Mouse (Mus musculus) c-Kit-positive CD71-negative TER-119-negative erythroid progenitor cells, embryonic 14.5 days (primary cell): Measurements from ENCODE around the gene Slc7a5.
A peak's percentile ranks its signal among the peaks of the same experiment; 100 is the strongest.

ENCODE experiments used
- DNase-seq: peaks from one replicate; pipeline ENCODE4 v3.0.0-alpha.2; 2013; ENCODE audit warnings: low read depth

The Slc7a5 gene

DNA sequence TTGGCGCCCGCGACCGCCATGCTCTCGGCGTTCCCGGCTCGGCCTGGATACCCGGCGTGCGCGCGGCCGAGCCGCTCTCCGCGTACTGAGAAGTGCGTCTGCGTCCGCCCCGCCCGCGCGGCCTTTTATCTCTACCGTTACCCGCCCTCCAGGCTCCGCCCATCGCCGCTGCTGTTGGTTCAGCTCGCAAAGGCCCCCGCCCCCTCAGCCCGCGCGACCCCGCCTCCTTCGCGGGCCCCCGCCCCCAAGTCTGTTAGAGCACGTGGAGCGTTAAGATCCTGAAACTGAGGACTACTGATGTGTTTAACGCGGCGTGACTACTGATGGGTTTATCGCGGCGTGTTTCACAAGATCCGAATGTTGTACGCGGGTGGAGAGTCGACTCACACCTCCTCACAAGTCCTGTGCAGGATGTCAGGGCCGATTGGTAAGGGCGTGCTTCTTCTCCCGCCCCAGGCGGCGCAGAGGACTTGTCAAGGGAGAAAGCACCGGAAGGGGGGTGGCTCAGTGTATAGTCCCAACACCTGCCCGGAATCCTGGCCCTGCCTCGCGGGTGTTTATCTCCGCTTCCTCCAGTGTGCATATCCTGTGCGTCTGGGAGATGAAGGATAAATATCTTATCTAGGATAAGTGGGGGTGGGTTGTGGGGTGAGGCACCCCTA lies at the start of gene Slc7a5:
Slc7a5 (minus strand) TSS at position 108 of the 662 bp plus-strand sequence.
- DNase-seq, result peak; percentile 92

DNA sequence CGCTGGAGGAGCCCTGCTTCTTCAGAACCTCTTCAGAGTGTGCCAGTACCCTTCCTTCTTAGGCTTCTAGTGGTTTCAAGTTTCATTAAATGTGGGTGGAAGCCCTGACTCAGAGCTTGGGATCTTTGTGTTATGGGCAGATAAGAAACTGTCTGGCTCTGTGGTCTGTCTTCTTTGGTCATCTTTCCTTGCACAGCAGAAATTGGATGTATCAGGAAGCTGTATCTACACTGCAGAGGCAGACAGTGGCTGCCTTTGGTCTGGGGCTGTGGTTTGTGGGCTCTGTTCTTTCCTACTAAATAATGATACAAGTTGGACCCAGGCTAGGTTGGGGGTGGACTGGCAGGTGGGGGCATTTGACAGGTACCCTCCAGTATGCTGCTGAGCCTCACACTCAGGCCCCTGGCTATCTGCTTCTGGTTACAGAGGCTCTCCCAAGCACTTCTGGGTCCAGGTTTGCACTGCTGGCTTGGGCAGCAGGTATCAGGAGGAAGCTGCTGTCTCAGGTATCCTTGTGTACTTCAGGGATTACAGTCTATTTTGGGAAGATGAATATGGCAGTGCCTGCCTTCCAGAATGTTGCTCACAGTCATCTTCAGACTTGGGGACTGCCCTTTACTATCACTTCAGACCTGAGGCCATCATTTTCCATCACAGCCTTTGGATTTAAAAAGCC lies 48.5 kb upstream of the Slc7a5 start:
- peak; percentile 60 for DNase-seq

DNA sequence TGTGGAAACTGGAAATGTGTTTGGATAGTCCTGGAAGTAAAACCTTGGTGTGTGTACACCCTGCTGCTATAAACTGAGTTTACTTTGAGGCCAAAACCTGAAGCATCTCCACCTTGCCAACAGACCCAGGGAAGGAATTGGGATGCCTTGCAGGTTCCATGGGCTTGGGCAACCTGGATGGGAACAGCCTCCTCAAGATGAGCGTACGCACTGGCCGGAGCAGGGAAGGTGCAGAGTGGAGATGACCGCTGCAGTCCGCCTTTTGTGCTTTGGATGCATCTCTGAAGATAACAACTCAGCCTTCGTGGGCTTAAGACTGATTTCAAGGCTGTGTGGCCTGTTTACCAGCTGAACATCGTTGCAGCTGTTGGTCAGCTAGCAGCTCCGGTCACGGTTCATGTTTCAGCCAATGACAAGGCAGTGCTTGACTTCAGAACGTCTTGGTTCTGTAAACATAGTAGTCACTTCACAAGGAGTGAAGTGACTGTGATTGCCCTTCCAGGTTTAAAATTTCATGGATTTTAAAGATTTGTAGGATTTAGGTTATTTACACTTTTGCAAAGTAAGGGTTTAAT lies 47.6 kb upstream of the Slc7a5 start:
- no peak for DNase-seq

DNA sequence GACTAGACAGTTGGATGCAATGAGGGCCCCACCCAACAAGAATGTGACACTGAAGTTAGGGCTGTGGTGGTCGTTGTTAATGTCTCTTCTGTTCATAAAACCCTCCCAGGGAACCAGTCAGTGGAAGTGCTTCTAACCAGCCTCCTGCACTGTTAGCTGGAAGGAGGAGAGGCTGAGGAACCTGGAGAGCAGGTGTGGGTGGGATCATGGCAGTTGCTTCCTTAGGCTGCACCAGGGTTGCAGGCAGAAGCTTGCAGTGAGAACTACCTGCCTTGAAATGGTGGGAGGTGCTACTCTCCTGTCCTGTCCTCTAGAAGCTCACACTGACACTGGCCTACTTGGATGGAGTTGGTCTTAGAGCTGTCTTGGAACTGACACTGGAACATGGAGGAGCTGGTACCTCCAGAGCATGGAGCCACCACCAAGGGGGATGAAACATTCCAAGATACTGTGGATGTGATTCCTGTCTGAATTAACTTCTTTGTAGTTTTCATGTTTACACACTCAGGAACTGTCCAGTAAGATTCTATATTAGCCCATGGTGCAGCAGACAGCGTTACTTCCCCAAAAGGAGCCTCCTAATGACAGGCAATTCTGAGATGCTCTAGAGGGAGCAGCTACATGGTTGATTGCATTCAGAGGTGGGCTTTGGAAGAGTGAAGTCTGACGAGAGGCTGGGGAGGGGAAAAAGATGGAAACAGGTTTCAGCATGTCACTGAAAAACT lies 46.5 kb upstream of the Slc7a5 start:
- DNase-seq, result no peak

DNA sequence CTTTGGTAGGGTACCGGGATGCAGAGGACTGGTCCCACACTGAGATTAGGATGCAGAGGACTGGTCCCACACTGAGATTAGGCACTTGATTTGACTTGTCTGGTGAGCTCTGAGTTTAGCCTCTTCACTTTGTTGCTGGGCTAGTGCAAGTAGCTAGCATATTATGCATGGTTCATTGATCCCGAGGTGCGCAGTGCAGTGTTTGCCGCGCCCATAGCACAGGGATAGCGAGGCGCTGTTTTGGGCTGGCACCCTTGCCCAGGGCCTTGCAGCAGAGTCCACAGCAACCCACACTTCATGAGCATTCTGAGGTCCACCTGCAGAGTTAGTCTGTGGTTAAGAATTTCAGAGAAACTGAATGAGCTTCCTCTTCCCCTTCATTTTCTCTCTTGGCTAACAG lies 45.3 kb upstream of the Slc7a5 start:
- DNase-seq, result no peak

DNA sequence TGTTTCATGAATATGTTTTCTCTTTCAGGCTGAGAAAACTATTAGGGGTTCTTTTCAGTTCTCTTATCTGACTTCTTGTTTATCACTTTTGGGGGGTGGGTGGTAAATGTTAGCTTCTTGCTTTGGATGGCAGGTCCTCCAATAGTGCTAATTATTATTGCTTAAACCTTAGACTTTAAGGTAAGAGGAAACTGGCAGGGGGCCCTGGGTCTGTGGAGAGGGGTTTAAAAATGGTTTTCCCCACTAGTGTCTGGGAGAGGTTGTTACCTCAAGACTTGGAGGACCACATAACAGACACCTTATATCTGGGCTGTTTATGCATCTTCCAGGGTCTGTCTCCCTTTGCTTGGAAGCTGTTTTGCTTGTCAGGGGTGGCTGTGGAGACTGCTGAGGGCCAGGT lies 44.6 kb upstream of the Slc7a5 start:
- DNase-seq, result no peak

DNA sequence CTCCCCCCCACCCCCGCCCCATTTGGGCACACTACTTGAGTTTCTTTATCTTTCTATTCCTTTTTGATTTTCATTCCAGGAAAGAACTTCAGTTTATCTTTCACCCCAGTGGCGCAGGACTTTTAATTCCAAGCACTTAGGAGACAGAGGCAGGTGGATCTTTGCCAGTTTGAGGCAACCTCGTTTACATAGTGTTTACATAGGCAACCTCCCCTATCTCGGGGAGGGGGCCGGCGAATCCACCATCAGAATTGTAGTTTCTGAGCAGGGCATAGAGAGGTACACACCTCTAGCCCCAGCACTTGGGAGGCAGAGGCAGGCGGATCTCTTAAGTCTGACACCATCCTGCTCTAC lies 44.1 kb upstream of the Slc7a5 start:
- DNase-seq, result no peak

DNA sequence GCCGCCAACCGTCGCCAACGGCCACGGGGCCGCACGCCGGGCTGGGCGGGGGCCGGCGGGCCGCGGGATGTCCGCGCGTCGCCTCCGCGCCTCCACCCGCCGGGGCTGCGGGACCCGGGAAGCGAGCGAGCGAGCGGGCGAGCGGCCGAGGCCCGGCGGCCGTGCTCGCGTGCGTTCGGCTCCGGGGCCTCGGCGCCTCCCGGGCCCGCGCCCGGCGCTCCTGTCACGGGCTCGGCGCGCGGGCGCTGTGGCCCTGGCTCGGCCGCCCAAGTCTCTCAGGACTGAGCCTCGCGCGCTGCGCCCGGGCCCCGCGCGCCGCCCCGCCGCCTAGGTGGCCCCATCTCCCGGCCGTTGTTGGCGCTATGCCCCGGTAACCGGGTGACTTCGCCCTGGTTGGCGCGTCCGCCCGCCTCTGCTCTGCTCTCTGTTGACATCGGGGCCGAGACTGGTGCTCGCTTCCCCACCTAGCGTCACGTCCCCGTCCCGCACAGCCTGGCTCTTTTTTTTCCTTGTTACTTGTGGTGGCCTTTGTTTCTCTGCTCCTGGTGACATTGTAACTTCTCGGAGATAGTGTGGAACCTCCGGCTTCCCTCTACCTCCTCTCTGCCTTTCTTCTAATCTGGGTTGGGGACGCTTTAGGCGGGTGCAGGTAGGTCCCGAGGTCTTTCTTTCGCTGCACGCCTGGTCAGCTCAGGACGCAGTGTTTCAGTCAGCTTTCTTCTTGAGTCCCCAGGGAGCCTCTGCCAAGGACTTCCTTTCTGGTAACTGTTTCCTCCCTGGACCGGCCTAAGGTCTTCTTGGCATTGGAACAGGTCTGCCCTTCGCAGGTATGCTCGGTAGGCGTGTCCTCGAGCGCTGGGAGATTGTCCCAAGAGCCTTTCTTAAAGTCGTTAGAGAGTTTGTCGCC lies 43.5 kb upstream of the Slc7a5 start:
- DNase-seq, result no peak

DNA sequence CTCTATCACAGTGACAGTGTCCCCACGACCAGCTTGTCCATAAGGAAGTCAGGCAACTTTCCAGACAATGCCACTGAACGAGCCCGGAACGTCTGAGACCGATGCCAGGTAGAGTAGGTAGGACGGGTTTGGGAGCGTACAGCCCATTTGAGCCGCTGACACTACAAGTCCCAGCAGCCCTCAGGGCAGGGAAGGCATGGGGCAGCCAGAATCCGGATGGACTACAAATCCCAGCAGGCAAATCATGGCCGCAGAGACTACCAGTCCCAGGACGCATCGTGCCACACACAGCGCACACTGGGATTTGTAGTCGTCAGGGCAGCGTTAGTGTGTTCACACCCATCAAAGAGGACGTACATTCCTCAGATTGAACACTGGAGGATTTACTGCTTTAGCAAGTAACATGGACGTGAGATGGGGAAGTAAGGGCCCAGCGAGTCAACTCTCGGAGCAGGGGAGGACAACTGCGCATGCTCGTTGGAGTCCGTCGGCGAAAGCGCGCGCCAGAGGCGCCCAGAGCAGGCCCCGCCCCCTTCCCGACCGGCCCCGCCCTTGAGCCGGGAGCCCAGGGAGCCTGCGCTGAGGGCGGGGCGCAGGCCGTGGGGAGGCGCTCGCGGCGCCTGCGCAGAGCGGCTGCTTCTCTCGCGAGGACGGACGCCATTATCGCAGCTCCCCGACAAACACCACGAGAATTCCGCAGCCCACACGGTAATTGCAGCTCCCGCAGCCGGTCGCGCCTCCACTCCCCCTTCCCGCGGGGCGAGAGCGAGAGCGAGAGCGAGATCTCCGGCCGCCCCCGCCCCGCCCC lies 42.7 kb upstream of the Slc7a5 start:
- peak; percentile 96 for DNase-seq

DNA sequence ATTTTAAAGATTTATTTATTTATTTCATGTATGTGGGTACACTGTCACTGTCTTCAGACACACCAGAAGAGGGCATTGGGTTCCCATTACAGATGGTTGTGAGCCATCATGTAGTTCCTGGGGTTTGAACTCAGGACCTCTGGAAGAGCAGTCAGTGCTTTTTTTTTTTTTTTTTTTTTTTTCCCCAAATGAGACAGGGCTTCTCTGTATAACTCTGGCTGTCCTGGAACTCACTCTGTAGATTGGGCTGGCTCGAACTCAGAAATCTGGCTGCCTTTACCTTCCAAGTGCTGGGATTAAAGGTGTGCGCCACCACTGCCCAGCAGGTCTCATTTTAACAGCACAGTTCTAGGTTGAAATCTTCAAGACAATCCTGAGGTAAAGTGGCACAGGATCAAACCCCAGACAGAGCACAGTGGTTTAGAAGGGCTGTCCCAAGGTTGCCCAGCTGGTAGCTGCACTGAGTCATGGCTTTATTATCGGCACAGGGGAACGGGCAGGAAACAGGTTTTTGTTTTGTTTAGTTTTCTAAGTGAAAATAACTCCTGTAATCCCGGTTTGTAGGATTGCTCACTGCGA lies 41.8 kb upstream of the Slc7a5 start, which contains the start of gene Banp:
Banp (plus strand) TSS at position 529 of the 579 bp plus-strand sequence.
- DNase-seq, result no peak

DNA sequence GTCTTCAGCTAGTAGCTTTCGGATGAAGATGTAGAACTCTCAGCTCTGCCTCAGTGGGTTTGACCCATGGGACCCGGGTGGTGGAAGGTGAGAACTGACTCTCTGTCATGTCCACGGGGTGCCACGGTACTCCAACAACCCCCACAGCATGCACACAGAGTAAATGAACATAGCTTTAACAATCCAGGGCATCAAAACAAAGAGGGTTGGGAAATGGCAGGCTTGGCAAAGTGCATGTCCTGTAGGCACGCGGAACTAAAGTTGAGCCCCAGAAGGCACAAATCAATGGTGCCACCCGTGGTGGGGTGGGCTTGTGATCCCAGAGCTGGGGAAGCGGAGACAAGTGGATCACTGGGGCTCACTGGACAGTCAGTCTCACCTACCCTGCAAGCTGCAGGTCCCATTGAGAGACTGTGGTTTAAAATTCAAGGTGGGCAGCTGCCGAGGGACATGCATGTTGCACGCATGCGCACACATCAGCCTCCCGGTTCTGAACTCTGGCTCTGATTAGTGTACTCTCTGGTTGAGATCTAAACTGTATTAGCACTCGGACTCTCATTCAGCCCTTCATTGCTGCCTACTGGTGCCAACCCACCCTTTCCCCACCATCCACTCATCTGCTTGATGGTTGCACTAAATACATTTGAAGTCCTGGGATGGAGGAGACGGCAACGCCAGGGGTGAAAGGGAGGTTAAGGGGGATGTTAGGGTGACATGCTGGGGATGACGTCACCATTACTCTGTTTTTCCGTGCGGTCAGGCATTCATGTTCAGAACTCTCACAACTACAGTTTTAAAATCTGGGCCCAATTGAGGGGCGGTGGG lies 41.0 kb upstream of the Slc7a5 start:
- DNase-seq, result no peak

DNA sequence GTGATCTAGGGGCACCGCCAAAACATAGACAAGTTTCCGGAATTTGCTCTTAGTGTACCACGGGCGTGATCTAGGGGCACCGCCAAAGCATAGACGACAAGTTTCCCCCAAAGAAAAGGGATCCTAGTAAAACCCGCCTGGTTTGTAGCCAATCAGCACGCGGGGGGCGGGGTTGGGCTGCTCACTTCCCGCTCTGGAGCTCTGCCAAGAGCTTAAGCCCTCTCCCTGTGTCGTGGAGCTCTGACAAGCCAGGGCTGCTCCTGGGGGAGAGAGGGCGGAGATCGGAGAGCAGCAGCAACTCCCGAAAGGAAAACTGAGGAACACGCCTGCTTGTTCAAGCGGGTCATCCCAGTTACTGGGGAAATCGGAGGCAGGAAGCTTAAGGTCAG lies 40.3 kb upstream of the Slc7a5 start:
- DNase-seq, result peak; percentile 92

DNA sequence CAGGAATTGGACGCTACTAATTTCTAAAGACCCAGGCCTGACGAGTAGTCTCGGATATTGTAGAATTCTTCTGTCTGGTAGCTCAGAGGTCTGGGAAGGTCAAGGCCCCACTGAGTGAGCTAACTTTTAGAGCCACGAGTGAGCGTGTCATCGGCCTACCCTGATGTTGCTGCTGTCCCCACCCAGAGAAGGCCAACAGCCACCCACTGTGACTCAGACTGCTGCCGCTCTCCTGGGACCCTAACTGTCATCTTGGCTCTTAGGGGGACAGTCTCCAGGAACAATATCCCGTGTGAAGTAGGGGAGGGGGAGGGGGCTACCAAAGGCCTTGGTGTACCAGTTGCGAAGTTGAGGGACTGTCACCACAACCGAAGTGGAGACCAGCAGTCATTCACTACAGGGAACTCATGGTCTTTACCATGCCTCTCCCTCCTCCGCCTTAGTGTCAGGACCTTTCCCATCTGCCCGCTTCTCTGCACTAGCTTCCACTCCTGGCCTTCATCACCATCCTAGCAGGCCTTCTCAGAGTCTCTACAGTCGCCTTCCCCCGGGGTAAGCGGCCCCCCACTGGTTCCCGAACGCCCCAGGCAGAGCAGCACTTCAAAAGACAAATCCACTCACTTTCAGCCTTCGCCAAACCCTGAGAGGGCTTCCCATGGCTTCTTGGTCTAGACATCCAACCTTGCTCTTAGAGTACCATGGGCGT lies 39.7 kb upstream of the Slc7a5 start:
- no peak for DNase-seq

DNA sequence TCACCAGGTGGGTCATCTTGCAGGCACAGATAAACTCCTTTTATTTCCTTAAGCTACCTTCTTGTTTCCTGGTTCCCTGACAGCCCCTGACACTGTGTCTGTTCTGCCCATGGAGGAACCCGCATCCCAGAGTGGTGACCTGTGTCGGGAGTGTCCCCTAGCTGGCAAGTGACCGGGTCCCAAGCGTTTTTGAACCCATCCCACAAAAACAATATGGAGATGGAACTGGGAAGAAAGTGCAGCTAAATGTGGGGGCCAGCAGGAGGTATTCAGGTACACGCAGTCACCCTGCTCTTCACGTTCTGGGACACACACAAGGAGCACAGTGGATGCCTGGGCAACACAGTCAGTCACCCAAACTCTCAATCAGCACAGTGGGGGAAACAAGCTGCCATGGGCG lies 38.9 kb upstream of the Slc7a5 start:
- no peak for DNase-seq

DNA sequence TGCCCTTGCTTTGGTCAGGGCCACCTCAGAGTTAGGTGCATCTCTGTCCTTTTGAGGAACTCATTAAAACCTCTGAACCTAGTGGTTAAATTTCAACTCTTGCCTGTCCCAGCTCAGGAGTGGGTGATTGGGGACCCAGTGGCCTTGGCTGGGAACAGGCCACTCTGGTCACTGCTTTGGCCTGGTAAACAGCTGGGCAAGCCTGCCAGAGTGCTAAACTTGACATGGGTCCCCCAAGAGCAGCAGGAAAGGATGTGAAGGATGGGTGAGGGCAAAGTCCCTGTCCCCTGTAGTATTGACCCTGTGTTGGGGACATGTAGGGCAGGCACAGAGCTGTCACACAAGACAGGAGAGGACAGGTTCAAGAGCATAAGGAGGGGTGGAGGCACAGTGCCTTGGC lies 37.3 kb upstream of the Slc7a5 start, which contains the start of gene Car5a:
Car5a (minus strand) TSS at position 74 of the 400 bp plus-strand sequence.
- no peak for DNase-seq

DNA sequence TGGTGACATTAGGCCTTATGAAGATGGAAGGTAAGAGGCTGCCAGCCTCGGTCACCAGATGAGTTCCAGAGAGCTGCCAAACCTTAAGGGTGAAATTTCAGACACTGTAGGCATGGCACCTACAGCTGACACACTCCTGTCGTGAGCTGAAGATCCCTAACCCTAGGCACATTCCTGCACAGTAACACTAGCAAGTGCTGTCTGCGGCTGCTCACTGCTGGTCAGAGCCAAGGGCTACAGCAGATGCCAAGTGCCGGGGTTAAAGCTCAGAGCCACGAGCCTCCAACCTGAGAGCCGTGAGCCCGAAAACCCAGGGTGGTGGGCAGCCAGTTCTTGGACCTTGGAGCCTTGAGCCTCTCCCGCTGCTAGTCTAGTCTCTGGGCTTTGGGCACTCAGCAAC lies 36.2 kb upstream of the Slc7a5 start:
- DNase-seq, result no peak

DNA sequence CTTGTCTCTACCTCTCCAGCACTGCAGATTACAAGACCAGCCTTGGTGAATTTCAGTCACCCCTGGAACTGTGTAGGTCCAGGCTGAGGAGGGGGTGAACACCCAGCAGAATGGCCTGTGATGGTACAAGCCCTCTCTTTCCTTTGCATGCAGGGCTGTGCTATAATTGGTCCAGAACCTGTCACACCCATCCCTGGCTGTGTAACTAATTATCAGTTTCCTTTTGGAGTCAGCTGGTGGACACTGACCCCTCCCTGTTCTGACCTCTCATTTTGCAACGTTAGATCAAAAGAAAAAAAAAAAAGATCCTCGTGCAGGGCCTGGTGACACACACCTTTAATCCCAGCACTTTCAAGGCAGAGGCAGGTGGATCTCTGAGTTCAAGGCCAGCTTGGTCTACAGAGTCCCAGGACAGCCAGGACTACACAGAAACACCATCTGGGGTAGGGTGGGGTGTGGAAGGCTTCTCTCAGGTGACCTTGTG lies 35.6 kb upstream of the Slc7a5 start:
- DNase-seq, result no peak

DNA sequence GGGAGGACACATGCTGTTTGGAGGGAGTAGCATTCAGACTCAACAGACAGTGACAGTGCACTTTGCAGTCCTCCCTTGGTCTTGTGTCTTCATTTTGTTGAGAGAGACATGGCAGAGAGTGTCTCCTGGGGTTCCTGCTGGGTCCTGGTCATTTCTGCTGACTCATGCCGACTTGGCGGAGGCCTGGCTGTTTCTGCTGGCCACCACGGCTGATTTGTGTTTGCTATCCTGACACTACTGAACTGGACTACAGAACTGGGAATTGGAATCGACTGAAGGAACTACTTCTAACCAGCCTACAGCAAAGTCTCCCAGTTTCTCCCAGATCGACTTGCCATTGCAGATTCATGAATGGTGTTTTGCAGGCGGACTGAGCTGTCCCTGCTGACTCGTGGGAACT lies 31.2 kb upstream of the Slc7a5 start:
- DNase-seq, result no peak

DNA sequence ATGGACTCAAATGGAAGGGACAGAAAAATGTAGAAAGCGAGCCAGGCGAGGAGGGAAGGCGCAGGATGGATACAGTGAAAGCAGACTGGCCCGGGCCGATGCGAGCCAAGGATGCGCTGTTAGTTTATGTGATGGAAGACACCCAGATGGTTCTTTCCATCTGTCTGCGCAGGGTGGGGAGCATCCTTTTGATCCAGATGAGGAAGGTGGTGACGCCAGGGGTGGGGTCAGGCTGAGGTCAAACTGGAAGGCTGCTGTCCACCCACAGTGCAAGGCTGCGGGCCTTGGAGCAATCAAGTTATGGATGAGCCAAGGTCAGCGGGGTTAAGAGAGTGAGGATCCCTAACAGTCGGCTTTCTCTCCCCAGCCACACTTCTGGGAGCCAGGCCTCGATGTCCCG lies 28.9 kb upstream of the Slc7a5 start:
- DNase-seq, result no peak
